Mouse (Mus musculus): ENCODE results near the gene Fam163a. TPM values are rescaled to one million over a fixed set of nuclear protein-coding genes. Genes with fewer than 3 reads are reported as not detected.
A peak's percentile ranks its signal among the peaks of the same experiment; 100 is the strongest.

Gene Fam163a
- polyA plus RNA-seq, 1 experiment from 2014 or later = 5.4 TPM

- ATAC-seq (ENCODE audit: low FRiP score) (no peak), DNase-seq (ENCODE audit: low spot score) (no peak)
- H3K27me3 ChIP-seq (ENCODE audit: control insufficient read depth, insufficient read depth, low read length) = no peaks in the 10 kb centered on the region
- H3K4me2 ChIP-seq (replicated peaks; ENCODE audit: low read depth, low read length) = no peak overlapping the region
- H3K9me3 ChIP-seq (ENCODE audit: control insufficient read depth, low read length) = no peaks in the 10 kb centered on the region
- H3K4me1 ChIP-seq (replicated peaks; ENCODE audit: control insufficient read depth, insufficient read depth, low read length) = no peaks in the 10 kb centered on the region; the same call in 1 of the 2 replicates
- H3K36me3 ChIP-seq (ENCODE audit: control insufficient read depth, insufficient read depth, low read length) = no peaks in the 10 kb centered on the region
- no peak overlapping the region for H3K4me3 ChIP-seq (ENCODE audit: low read depth, low read length)
- H3K27ac ChIP-seq (ENCODE audit: low read depth, low read length) = no peak overlapping the region
- no peak overlapping the region for H3K9ac ChIP-seq (ENCODE audit: low read depth, low read length)
- WGBS = 87% methylated on average over 3 of the region's 3 CpGs
These were observed 18.2 kb downstream of the Fam163a start for GRCm38 (mm10) chr1:156186646-156187045.

GRCm38 (mm10) chr1:156184158-156184571, 20.7 kb downstream of the Fam163a start:
- 31% methylated on average over 11 of the region's 11 CpGs for WGBS
- DNase-seq (ENCODE audit: low spot score) (peak; percentile 41), ATAC-seq (ENCODE audit: low FRiP score) (peak; percentile 59; the same call in 1 of the 2 replicates)
- Histone ChIP-seq H3K27me3 (ENCODE audit: control insufficient read depth, insufficient read depth, low read length) (no peaks in the 10 kb centered on the region), H3K4me3 (ENCODE audit: low read depth, low read length) (no peak overlapping the region), H3K36me3 (ENCODE audit: control insufficient read depth, insufficient read depth, low read length) (no peaks in the 10 kb centered on the region), H3K9ac (ENCODE audit: low read depth, low read length) (no peak overlapping the region), H3K4me2 (replicated peaks; ENCODE audit: low read depth, low read length) (no peak overlapping the region), H3K4me1 (replicated peaks; ENCODE audit: control insufficient read depth, insufficient read depth, low read length) (no peaks in the 10 kb centered on the region; the same call in 1 of the 2 replicates), H3K9me3 (ENCODE audit: control insufficient read depth, low read length) (no peaks in the 10 kb centered on the region), H3K27ac (ENCODE audit: low read depth, low read length) (0 out of 2 replicates have a peak overlapping the region, but pooled peaks have one; percentile 42)

- Histone ChIP-seq H3K9me3 (ENCODE audit: control insufficient read depth, low read length) (no peaks in the 10 kb centered on the region), H3K36me3 (ENCODE audit: control insufficient read depth, insufficient read depth, low read length) (no peaks in the 10 kb centered on the region), H3K4me1 (replicated peaks; ENCODE audit: control insufficient read depth, insufficient read depth, low read length) (no peaks in the 10 kb centered on the region; the same call in 1 of the 2 replicates), H3K4me2 (replicated peaks; ENCODE audit: low read depth, low read length) (no peak overlapping the region), H3K27ac (ENCODE audit: low read depth, low read length) (peak overlapping the region; percentile 27; the same call in 1 of the 2 replicates), H3K9ac (ENCODE audit: low read depth, low read length) (no peak overlapping the region), H3K27me3 (ENCODE audit: control insufficient read depth, insufficient read depth, low read length) (no peaks in the 10 kb centered on the region), H3K4me3 (ENCODE audit: low read depth, low read length) (no peak overlapping the region)
- ATAC-seq (ENCODE audit: low FRiP score) (no peak), DNase-seq (ENCODE audit: low spot score) (no peak)
- WGBS = 47% methylated on average over 6 of the region's 6 CpGs
These were observed 21.5 kb downstream of the Fam163a start for GRCm38 (mm10) chr1:156183176-156183958.

- WGBS = 41% methylated on average over 11 of the region's 11 CpGs
- no peaks in the 10 kb centered on the region; the same call in 1 of the 2 replicates for H3K4me1 ChIP-seq (replicated peaks; ENCODE audit: control insufficient read depth, insufficient read depth, low read length)
- no peaks in the 10 kb centered on the region for H3K27me3 ChIP-seq (ENCODE audit: control insufficient read depth, insufficient read depth, low read length)
- DNase-seq (ENCODE audit: low spot score) (peak; percentile 21), ATAC-seq (ENCODE audit: low FRiP score) (no peak)
- no peak overlapping the region for H3K4me2 ChIP-seq (replicated peaks; ENCODE audit: low read depth, low read length)
- no peak overlapping the region for H3K4me3 ChIP-seq (ENCODE audit: low read depth, low read length)
- no peaks in the 10 kb centered on the region for H3K9me3 ChIP-seq (ENCODE audit: control insufficient read depth, low read length)
- no peaks in the 10 kb centered on the region for H3K36me3 ChIP-seq (ENCODE audit: control insufficient read depth, insufficient read depth, low read length)
- H3K9ac ChIP-seq (ENCODE audit: low read depth, low read length) = no peak overlapping the region
- H3K27ac ChIP-seq (ENCODE audit: low read depth, low read length) = peak overlapping the region; percentile 11; the same call in 1 of the 2 replicates
These were observed 25.0 kb downstream of the Fam163a start for GRCm38 (mm10) chr1:156179875-156180274.

GRCm38 (mm10) chr1:156168737-156169136, 36.1 kb downstream of the Fam163a start:
- Histone ChIP-seq H3K27ac (ENCODE audit: low read depth, low read length) (no peak overlapping the region), H3K9me3 (ENCODE audit: control insufficient read depth, low read length) (no peaks in the 10 kb centered on the region)

GRCm38 (mm10) chr1:156116770-156117169, 88.1 kb downstream of the Fam163a start:
- H3K4me2 ChIP-seq (replicated peaks; ENCODE audit: low read depth, low read length) = no peak overlapping the region
- no peak for ATAC-seq (ENCODE audit: low FRiP score)
- WGBS = 70% methylated on average over 3 of the region's 3 CpGs

More at GRCm38 (mm10) chr1:156168737-156169136, 36.1 kb downstream of the Fam163a start:
- no peak overlapping the region for H3K9ac ChIP-seq (ENCODE audit: low read depth, low read length)
- H3K36me3 ChIP-seq (ENCODE audit: control insufficient read depth, insufficient read depth, low read length) = no peaks in the 10 kb centered on the region
- no peak overlapping the region for H3K4me3 ChIP-seq (ENCODE audit: low read depth, low read length)
- WGBS = 68% methylated on average over 6 of the region's 6 CpGs
- no peak for ATAC-seq (ENCODE audit: low FRiP score)
- DNase-seq (ENCODE audit: low spot score) = no peak
- H3K4me2 ChIP-seq (replicated peaks; ENCODE audit: low read depth, low read length) = no peak overlapping the region
- H3K4me1 ChIP-seq (replicated peaks; ENCODE audit: control insufficient read depth, insufficient read depth, low read length) = no peaks in the 10 kb centered on the region
- no peaks in the 10 kb centered on the region for H3K27me3 ChIP-seq (ENCODE audit: control insufficient read depth, insufficient read depth, low read length)

GRCm38 (mm10) chr1:156113884-156114499, 90.8 kb downstream of the Fam163a start:
- Histone ChIP-seq H3K27ac (ENCODE audit: low read depth, low read length) (no peak overlapping the region), H3K9me3 (ENCODE audit: control insufficient read depth, low read length) (no peaks in the 10 kb centered on the region), H3K4me2 (replicated peaks; ENCODE audit: low read depth, low read length) (no peak overlapping the region), H3K9ac (ENCODE audit: low read depth, low read length) (no peak overlapping the region), H3K4me1 (replicated peaks; ENCODE audit: control insufficient read depth, insufficient read depth, low read length) (no peaks in the 10 kb centered on the region; the same call in 1 of the 2 replicates), H3K4me3 (ENCODE audit: low read depth, low read length) (no peak overlapping the region), H3K36me3 (ENCODE audit: control insufficient read depth, insufficient read depth, low read length) (no peaks in the 10 kb centered on the region), H3K27me3 (ENCODE audit: control insufficient read depth, insufficient read depth, low read length) (no peaks in the 10 kb centered on the region)
- DNase-seq (ENCODE audit: low spot score) (no peak), ATAC-seq (ENCODE audit: low FRiP score) (no peak)
- WGBS = 85% methylated on average over 8 of the region's 8 CpGs

More at GRCm38 (mm10) chr1:156116770-156117169, 88.1 kb downstream of the Fam163a start:
- H3K27ac ChIP-seq (ENCODE audit: low read depth, low read length) = no peak overlapping the region
- H3K4me1 ChIP-seq (replicated peaks; ENCODE audit: control insufficient read depth, insufficient read depth, low read length) = no peaks in the 10 kb centered on the region; the same call in 1 of the 2 replicates
- H3K4me3 ChIP-seq (ENCODE audit: low read depth, low read length) = no peak overlapping the region
- DNase-seq (ENCODE audit: low spot score) = no peak
- H3K27me3 ChIP-seq (ENCODE audit: control insufficient read depth, insufficient read depth, low read length) = no peaks in the 10 kb centered on the region
- no peaks in the 10 kb centered on the region for H3K36me3 ChIP-seq (ENCODE audit: control insufficient read depth, insufficient read depth, low read length)
- no peak overlapping the region for H3K9ac ChIP-seq (ENCODE audit: low read depth, low read length)
- H3K9me3 ChIP-seq (ENCODE audit: control insufficient read depth, low read length) = no peaks in the 10 kb centered on the region

- H3K36me3 ChIP-seq (ENCODE audit: control insufficient read depth, insufficient read depth, low read length) = no peaks in the 10 kb centered on the region
- ATAC-seq (ENCODE audit: low FRiP score) = 0 out of 2 replicates have a peak, but pooled peaks have one; percentile 56
- no peak overlapping the region for H3K4me3 ChIP-seq (ENCODE audit: low read depth, low read length)
- no peak for DNase-seq (ENCODE audit: low spot score)
- H3K4me2 ChIP-seq (replicated peaks; ENCODE audit: low read depth, low read length) = no peak overlapping the region
- H3K4me1 ChIP-seq (replicated peaks; ENCODE audit: control insufficient read depth, insufficient read depth, low read length) = no peaks in the 10 kb centered on the region; the same call in 1 of the 2 replicates
- H3K27me3 ChIP-seq (ENCODE audit: control insufficient read depth, insufficient read depth, low read length) = no peaks in the 10 kb centered on the region
- H3K27ac ChIP-seq (ENCODE audit: low read depth, low read length) = no peak overlapping the region
- no peak overlapping the region for H3K9ac ChIP-seq (ENCODE audit: low read depth, low read length)
- 59% methylated on average over 7 of the region's 7 CpGs for WGBS
- H3K9me3 ChIP-seq (ENCODE audit: control insufficient read depth, low read length) = no peaks in the 10 kb centered on the region
These were observed 92.7 kb downstream of the Fam163a start for GRCm38 (mm10) chr1:156112142-156112541.
